Mouse (Mus musculus): ENCODE results near the gene Kcng1.

Kcng1 gene

DNA sequence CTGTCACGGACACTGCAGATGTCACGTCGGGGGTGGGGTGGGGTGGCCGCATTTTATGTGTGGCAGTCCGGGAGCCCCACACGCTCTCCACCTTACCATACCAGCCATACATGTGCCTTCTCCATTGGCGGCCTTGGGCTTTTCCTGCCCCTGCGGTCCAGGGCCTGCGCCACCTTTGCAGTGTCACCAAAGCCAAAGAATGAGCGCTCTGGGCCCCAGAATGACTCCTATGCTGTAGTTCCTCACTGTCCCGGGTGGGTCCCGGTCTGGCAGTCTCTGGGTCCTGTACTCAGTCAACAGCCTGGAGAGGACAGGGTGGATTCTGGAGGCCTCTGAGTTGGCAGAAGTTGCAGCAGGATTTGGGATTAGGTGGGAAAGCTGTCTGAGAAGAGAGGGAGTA lies at the start of gene Kcng1:
TSS of gene Kcng1 (minus strand) at position 155 of the 400 bp plus-strand sequence.
- no peak for DNase-seq (ENCODE audit: low read depth)

- DNase-seq (ENCODE audit: low read depth): no peak
Measured at GRCm38 (mm10) chr2:168330421-168331070, 49.0 kb upstream of the Kcng1 start.

- DNase-seq (ENCODE audit: low read depth): no peak
Measured at GRCm38 (mm10) chr2:168321716-168322374, 40.3 kb upstream of the Kcng1 start.

GRCm38 (mm10) chr2:168320388-168321182 lies 39.0 kb upstream of the Kcng1 start:
- DNase-seq (ENCODE audit: low read depth): no peak

- DNase-seq (ENCODE audit: low read depth): no peak
Measured at GRCm38 (mm10) chr2:168314646-168315446, 33.3 kb upstream of the Kcng1 start.

- DNase-seq (ENCODE audit: low read depth): no peak
Measured at GRCm38 (mm10) chr2:168312504-168312903, 31.0 kb upstream of the Kcng1 start.

DNA sequence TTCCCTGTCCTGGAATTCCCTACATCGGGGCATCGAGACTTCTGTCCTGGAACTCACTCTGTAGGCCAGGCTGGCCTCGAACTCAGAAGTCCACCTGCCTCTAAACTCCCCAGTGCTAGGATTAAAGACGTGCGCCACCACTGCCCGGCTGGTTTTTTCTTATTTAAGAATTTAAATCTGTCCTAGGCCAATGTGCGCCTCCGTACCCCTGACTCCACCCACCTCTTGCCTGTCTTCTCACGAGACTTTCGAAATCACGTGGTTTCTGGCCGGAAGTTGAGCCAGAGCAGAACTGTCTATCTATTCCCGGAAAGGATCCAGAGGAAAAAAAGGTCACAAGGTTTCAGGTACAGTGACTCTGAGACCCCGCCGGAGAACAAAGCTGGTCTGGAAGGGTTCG lies 29.5 kb upstream of the Kcng1 start:
- no peak for DNase-seq (ENCODE audit: low read depth)

DNA sequence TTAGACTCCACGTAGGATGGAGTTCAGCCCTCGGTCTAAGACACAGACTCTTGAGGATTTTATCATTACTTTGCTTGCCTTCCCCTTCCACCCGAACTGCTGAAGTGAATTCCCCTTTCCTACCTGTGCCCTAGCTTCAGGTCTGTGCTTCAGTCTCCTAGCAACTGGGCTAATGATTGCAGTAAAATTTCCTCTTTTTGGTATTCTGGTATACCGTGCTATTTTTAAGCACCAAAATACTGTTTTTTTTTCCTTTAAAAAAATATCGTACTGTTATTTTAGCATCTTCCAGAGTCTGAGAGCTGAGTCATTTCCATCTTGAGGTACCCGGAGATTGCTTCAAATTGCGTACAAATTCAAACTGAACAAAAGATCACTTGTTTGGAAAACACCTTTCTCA lies 27.4 kb upstream of the Kcng1 start:
- no peak for DNase-seq (ENCODE audit: low read depth)

DNA sequence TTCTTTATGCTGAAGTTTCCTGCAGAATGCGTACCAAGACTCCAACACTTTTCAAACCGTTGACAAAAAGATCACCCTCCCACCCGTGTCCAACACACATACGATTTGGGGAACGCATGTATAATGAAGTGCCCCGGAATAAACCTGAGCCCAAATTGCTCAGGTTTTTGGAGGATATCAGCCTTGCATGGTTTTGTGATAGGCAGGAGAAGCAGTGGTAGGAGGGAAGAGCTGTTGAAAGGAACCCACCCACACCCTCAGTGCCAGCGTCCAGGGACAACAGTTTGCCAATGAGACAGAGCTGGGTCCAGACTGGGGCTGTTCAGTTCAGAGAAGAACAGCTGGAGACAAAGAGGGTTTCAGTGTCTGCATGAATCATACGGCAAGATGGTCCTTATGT lies 18.1 kb upstream of the Kcng1 start:
- no peak for DNase-seq (ENCODE audit: low read depth)

- no peak for DNase-seq (ENCODE audit: low read depth)
Measured at GRCm38 (mm10) chr2:168296530-168296929, 15.0 kb upstream of the Kcng1 start.

DNA sequence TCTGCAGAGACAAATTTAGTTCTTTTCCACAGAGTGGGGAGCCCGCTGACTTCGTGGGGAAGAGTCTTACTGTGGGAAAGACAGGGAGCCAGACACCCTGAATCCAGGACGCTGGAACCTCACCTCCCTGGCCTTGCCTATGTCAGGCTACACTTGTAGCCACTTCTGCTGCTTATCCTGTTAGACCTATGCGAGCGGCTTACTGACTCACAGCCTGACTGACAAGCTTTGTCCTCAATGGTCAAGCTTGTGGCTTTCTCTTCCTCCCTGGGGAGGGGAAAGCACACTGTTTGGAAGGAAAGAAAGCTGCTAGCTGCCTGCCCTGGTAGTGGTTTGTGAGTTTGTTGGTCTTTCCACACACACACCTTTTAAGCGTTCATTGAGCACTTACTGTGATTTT lies 11.0 kb upstream of the Kcng1 start:
- no peak for DNase-seq (ENCODE audit: low read depth)

DNA sequence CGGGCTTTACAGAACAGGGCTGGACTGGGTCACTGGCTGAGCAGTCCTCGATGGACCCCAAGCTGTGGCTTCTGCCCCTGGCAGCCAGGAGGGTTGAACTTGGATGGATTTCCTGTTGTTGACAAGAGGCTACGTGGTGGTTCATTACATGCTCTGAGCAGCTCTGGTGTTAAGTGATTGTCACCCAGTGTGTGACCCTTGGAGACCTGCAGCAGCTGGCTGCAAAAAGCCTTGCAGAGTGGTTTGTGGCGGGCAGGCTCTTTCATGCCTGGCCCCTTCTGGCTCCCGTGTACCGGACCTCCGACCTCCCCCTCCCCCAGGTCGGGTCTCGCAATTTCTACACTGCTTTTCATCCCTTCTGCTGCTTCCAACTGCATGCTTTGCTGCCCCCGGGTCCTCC lies 10.5 kb upstream of the Kcng1 start:
- DNase-seq (ENCODE audit: low read depth): no peak

GRCm38 (mm10) chr2:168289851-168290250 lies 8.3 kb upstream of the Kcng1 start:
- DNase-seq (ENCODE audit: low read depth): no peak

GRCm38 (mm10) chr2:168289016-168289415 lies 7.5 kb upstream of the Kcng1 start:
- no peak for DNase-seq (ENCODE audit: low read depth)

- no peak for DNase-seq (ENCODE audit: low read depth)
Measured at GRCm38 (mm10) chr2:168286987-168287386, 5.5 kb upstream of the Kcng1 start.

DNA sequence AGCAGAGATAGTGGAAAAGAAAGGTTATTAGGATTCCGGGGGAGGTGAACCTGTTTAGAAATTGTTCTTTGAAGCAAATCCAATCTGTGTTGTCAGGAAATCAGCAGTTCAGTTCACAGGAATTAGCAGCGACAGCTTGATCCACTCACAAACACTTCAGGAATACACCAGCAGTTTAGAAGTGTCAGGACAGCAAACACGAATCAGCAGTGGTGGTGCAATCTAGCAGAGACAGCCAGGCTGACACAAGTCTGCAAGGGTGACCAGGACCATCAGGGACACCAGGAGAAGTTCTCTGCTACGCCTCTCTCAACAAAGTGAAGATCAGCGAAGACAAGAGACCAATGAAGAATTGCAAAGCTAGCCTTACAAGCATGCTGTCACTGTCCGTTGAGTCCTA lies 3.6 kb upstream of the Kcng1 start:
- DNase-seq (ENCODE audit: low read depth): no peak

DNA sequence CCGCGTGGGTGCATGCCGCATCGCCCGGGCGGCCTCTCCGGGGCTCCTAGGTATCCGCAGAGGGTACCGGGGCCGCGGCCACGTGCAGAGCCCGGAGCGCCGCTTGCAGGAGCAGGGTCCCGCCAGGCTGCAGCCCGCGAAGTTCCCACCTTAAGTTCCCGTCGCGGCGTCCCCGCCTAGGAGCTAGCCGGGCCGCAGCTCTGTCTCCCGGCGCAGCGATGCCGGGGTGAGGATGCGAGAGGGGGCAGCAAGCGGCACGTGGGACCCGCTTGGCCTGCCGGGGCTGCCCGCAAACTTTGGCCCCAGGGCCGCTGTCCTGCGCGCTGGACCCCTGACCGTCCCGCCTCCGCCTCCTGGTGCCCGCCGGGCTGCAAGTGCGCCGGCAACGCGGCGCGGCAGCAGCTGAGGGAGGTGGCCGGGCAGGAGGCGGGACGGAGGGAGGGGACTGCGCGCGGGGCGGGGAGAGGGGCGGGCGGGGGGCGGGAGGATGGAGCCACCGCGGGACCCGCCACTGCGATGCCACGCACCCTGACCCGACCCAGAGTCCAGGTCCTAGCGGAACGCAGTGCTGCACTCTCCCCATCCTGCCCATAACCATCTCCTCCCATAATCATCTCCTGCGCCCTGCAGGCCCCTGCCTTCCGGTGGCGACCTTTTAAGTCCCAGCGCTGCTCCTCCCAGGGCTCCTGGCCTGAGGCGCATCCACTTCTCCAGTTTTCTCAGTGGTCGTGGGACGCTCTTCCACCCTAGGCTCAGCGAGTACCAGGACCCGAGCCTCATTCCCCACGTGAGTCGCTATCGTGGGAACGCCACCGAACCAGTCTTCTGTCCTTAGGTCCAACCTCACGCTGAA lies 581 bp downstream of the Kcng1 start:
- DNase-seq (ENCODE audit: low read depth): no peak

- peak; percentile 67 for DNase-seq (ENCODE audit: low read depth)
Measured at GRCm38 (mm10) chr2:168274374-168274935, 7.1 kb downstream of the Kcng1 start.

- no peak for DNase-seq (ENCODE audit: low read depth)
Measured at GRCm38 (mm10) chr2:168273387-168273786, 8.1 kb downstream of the Kcng1 start.

DNA sequence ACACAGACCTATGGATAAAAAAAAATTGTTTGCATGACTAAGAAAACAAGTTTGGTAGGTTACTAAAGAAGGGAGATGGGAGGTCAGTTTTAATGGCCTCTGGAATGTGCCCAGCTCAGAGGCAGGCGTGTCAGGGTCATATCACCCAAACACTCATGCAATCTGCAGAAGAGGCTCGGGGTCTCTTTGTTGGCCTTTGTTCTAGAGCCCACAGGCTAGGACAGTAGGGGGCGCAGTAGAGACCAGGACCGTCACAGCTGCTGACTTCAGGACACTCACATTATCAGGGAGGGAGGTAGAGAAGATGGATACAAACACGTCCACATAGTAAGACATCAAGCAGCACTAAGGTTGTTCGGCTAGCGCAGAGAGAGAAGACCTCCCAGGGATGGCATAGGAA lies 13.5 kb downstream of the Kcng1 start:
- no peak for DNase-seq (ENCODE audit: low read depth)

GRCm38 (mm10) chr2:168260900-168261299 lies 20.6 kb downstream of the Kcng1 start:
- no peak for DNase-seq (ENCODE audit: low read depth)
